Mouse (Mus musculus) activated CD4-positive, CD25-positive, alpha-beta regulatory T cell, adult 4 months (primary cell): ENCODE data around the gene Rprml. TPM values are rescaled to one million over a fixed set of nuclear protein-coding genes. Genes with fewer than 3 reads are reported as not detected.
A peak's percentile ranks its signal among the peaks of the same experiment; 100 is the strongest.
"Not testable (repeated sequence)": the region's sequence is repeated elsewhere in the genome, so short reads cannot be mapped to it uniquely, and the experiment has no call there.

ENCODE experiments used
- ATAC-seq: one replicate; pipeline ENCODE4 v1.8.0; 2017
- polyA plus RNA-seq, 2 experiments: library from polyadenylated mRNA; unstranded; fragments of 100-300 nt; shearing (Covaris generic); gene quantifications; one replicate each; pipeline ENCODE4 v1.2.1; 2017

The Rprml gene
- polyA plus RNA-seq, 2 experiments from 2014 or later, result not detected

DNA sequence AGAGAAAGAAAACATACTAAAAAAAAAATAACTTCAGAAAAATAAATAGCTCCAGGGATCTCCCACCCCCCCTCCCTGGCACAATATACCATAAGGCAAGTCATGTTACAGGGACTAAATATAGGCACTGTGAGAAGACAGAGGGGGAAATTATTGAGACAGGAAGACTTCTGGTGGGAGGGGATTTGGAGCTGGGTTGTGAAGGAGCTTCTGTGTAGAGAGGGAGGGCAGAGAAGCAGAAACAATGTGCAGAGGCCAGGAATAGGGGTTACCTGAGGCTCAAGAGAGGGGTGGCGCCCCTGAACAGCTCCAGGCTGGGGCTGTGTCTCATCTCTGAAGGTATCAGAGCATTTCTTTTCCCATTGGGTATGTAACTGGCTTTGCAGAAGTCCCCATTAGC is 16.3 kb downstream of the Rprml start:
- no peak for ATAC-seq

GRCm38 (mm10) chr11:103666181-103666906 is 17.0 kb downstream of the Rprml start:
- no peak for ATAC-seq

DNA sequence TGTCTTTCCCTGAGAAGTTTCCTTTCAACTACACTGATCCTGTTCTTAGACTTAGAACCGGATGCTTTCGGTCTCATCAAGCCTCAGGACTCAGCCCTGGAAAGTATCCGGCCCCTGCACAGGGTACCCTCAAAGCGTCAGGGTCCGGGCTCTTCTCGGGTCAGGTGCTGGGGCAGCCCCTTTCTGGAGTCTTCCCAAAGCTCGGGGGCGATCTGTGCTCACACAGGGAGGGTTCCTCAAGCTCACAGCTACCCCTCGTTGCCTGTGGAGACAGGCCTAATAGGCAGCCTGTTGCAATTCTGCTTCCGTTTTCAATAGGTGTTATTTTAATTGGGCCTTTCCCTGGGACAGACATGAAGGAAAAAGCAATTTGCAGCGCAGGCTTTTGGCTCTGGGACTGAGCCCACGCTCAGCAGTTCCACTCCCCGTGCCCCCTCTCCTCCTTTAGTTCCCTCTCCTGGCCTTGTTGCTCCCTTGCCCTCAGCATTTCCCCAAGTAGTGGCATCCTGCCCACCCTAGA is 17.6 kb downstream of the Rprml start:
- ATAC-seq, result no peak

GRCm38 (mm10) chr11:103675556-103675955 is 26.2 kb downstream of the Rprml start:
- no peak for ATAC-seq

- ATAC-seq, result not testable (repeated sequence)
Observed at GRCm38 (mm10) chr11:103677042-103677441, 27.7 kb downstream of the Rprml start.

- ATAC-seq, result no peak
Observed at GRCm38 (mm10) chr11:103683667-103684334, 34.4 kb downstream of the Rprml start.

GRCm38 (mm10) chr11:103685261-103685736 is 35.9 kb downstream of the Rprml start:
- no peak for ATAC-seq

- ATAC-seq, result no peak
Observed at GRCm38 (mm10) chr11:103686706-103687105, 37.3 kb downstream of the Rprml start.

DNA sequence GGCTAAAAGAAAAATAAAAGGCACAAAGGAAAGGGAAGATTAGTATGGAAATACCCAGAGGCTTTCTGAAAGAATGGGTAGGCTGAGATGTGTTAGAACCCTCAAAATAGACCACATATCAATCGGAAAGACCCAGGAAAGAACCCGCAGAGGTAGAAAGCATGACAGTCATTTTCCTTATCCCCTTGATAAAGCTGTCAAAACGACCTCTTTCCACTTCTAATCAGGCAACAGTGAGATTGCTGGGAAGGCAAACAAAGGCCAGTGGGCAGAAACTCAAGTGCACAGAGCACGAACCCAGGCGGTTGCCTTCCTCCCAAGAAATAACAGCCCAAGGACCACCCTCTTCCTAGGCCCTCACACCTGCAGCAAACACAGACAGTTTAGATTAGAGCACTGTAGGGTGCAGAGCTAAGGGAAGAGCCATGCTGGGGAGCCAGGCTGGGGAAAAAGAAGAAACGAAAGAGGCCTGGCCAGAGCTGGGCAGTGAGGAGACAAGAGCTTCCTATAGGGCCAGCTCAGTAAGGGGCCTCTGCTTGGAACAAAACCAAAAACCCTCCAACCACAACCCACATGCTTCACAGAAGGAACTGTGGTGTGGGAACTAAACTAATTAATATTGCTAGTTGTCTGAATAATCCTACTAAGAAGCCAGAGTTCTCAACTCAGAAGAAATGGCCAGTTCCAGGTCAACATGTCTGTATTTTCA is 39.1 kb downstream of the Rprml start:
- no peak for ATAC-seq

DNA sequence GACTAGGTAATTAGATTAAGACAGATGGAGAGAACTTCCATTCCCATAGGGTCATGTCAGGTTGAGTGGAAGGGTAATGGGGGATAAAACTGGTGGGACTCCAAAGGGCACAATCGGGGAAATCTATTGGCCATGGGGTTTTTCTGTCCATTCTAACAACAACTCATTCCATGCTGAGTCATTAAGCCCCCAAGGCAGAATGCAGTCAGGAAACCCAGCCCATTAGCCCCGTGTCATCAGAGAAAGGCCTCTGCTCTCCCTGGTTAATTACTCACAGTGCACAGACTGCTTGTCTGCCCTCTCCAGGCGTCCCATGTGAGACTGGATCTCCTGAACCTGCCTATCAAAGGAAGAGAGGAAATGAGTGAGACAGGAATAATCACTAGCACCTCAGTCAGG is 39.6 kb downstream of the Rprml start:
- no peak for ATAC-seq

- no peak for ATAC-seq
Observed at GRCm38 (mm10) chr11:103691036-103691435, 41.7 kb downstream of the Rprml start.

DNA sequence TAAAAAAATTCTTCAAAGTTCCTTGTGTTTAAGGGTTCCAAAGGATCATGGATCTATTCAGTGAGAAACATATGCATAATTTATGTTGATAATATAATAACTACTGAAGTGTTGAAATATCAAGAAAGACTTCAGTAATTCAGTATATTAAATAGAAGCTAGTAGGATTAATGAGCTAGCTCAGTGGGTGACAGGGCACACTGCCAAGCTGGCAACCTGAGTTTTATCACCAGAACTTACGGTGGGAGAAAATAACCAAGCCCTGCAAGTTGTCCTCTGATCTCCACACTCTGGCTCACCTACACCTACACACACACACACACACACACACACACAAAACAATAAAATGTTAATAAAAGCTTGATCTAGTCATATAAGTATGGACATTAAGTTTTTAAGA is 43.9 kb downstream of the Rprml start:
- ATAC-seq, result no peak

DNA sequence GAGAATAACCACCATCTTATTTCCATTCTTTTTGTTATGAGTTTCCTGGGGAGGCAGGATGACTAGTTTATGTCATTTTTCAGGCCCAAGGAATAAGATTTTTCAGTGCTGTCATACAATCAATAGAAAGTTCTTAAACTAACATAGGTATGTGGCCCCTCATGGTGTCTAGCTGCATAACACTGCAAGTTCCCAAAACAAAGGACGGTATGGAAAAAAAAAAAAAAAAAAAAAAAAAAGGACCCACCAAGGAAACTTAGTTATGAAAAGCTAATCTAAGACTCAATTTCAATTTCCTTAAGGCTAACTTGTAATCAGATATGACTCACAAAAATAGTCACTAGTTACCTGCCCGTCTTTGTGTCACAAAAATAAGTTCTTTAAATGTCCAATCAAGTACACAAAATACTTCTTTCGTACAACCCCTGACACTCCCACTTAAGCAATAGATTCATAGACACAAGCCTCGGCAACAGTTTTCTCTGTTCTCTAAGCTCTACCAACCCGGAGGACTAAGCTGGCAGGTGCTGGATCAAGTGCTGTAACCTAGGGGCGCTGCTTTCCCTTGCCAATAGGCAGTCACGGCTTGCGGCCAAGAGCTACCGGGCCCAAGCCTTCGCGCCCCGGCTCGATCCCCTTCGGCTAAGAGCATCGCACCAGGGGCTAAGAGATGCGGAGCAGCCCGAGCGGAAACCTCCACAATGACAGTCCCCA is 47.6 kb downstream of the Rprml start:
- peak; percentile 40 for ATAC-seq

GRCm38 (mm10) chr11:103697565-103698176 is 48.3 kb downstream of the Rprml start, which contains the start of gene Gosr2:
Gene Gosr2 (minus strand): TSS chr11:103697898.
- peak; percentile 92 for ATAC-seq

DNA sequence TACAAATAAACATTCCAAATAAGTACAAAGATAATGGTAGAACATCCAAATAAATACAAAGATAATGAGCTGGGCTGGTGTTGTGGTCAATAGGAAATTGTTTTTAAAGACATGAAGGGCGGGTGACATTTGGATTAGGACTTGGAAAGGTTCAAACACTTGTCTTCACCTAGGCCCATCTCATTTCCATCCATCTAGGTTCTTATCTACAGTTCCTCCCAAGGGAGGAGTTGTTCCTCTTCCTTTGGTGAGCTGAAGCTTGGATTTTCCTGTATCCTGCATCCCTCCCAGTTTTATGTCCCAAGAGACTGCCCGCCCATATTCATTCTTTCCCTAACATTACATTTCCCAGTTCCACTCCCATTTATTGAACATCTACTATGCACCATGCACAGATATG is 48.9 kb downstream of the Rprml start:
- ATAC-seq, result no peak

Other genes with a start within 250 kb of the Rprml start
- 1 to 10 TPM; 7.0 to 9.3 TPM for gene Plekhm1, start 236.9 kb upstream of the Rprml start, polyA plus RNA-seq
- gene Lrrc37a, start 145.0 kb upstream of the Rprml start, polyA plus RNA-seq, result not detected
- gene Gm884, start 28.4 kb upstream of the Rprml start, polyA plus RNA-seq, result not detected
- not detected for gene Lyzl6, start 10.7 kb upstream of the Rprml start, polyA plus RNA-seq
- 10 to 100 TPM; 49.9 to 56.6 TPM for gene Gosr2, start 48.3 kb downstream of the Rprml start, polyA plus RNA-seq
- gene Wnt9b, start 100.3 kb downstream of the Rprml start, polyA plus RNA-seq, result not detected
- gene Wnt3, start 124.6 kb downstream of the Rprml start, polyA plus RNA-seq, result 1 to 10 TPM; 1.4 to 2.9 TPM